Mouse (Mus musculus) thymus, postnatal 0 days (tissue): ENCODE data around the gene Tas2r137. TPM values are rescaled to one million over a fixed set of nuclear protein-coding genes. Genes with fewer than 3 reads are reported as not detected.

Experiments used
- DNase-seq: peaks from one replicate; pipeline ENCODE4 v3.0.0-alpha.2; 2015; ENCODE audit warnings: low spot score
- polyA plus RNA-seq: library from polyadenylated mRNA; unstranded; fragments of >200 nt; fragmentation: Nextera tagmentation; extraction: Ambion mirVana; gene quantifications from 2 replicates; pipeline ENCODE4 v1.2.1, GENCODE M21; 2015

Tas2r137 gene
- not detected in 2 replicates for polyA plus RNA-seq

DNA sequence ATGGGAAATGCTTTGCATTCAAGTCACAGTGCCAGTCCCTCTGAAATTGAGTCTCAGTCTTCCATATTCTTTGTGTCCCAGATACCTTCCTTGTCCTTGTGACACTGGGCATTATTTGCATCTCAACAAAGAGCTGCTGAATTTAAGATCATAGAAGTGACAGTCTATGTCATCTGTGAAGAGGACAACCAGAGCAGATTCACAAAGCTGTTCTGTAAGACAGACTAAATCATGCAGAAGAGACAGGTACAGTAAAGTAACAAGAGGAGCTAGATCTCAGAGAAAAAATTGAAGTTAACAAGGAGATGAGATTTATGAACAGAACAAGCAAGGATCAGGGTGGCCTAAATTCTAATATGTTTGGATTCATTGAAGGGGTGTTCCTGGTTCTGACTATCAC, at the start of gene Tas2r137:
Gene Tas2r137 (plus strand): TSS at position 301 of the 400 bp plus-strand sequence.
- no peak for DNase-seq

DNA sequence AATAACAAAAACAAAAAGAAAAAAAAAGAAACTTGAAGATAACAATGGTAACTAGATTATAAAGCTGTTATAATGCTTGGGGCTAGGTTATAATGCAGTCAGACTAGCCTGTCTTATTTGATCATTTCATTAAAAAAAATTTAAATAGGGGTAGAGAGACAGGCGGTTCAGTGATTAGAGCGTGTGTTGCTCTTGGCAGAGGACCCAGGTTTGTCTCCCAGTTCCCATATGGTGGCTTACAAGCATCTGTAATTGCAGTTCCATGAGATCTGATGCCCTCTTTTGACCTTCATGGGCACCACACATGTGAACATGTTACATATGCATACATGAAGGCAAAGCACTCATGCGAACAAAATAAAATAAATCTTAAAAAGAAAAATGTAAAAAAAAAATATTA, 49.8 kb upstream of the Tas2r137 start:
- DNase-seq, result no peak

GRCm38 (mm10) chr6:40441755-40442154, 49.3 kb upstream of the Tas2r137 start:
- DNase-seq, result no peak

DNA sequence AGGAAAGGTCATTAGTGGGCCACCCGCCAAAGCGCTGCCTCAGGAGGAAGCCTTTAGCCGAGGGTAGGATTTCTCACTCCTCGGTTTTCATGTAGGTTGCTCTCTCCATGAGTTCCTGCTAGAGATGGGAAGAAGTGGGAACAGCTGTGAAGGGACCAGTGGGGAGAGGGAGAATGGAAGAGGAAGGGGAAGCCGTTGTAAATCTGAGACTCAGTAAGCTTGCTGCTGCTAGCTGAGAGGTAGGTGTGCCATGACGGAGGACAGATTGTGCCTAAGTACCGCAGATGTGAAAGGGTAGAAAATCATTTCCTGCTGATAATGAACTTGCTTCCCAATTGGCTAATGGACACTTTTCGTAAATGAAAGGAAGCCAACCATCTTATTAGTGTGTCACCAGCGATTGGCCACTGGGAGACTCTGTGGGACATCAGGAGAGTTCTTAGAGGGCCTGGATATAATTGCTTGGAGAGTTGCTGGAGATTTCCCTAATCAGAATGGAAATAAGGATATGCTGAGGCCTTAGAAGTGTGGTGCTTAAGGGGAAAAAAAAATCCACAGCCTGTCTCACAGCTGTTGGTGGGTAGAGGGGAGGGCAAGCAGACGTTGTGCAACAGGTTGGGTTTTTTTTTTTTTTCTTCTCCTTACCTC, 47.6 kb upstream of the Tas2r137 start:
- DNase-seq, result no peak

DNA sequence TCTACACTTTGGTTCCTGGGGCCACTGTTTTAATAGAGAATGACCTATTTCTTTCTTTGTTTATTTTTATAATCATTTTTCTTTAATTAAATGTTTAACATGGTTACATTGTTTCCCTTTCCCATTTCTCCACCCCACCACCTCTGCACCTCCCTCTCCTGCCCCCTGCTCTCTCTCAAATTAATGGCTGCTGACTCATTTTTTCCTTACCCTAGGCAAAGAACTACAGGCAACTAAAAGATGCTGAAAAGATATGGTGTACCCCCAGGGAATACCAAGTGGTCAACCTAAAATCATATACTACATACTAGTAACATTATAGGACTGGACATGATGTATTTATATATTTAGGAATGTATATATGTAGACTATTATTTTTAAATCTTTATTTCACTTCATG, 42.4 kb upstream of the Tas2r137 start:
- no peak for DNase-seq

- DNase-seq, result peak; percentile 46
Observed at GRCm38 (mm10) chr6:40454436-40455041, 36.5 kb upstream of the Tas2r137 start.

GRCm38 (mm10) chr6:40465710-40466109, 25.3 kb upstream of the Tas2r137 start:
- peak; percentile 14 for DNase-seq

GRCm38 (mm10) chr6:40470916-40471719, 19.9 kb upstream of the Tas2r137 start, which contains the start of gene Ssbp1:
Gene Ssbp1 (plus strand): TSS chr6:40471352.
- peak; percentile 97 for DNase-seq

DNA sequence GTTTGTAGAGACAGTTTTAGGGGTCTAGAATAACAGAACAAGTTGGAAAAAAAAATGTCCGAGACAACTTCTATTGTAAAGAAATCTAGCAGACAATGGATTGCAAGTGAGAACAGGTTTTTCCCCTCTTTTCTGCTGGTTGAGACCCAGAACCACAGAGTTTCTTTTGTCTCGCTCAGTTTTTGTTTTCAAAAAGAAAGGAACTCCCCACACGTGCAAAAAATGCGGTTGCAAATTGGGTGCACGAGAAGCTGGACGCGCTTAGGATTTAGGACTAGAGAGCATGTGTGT, 19.4 kb upstream of the Tas2r137 start:
- DNase-seq, result no peak

DNA sequence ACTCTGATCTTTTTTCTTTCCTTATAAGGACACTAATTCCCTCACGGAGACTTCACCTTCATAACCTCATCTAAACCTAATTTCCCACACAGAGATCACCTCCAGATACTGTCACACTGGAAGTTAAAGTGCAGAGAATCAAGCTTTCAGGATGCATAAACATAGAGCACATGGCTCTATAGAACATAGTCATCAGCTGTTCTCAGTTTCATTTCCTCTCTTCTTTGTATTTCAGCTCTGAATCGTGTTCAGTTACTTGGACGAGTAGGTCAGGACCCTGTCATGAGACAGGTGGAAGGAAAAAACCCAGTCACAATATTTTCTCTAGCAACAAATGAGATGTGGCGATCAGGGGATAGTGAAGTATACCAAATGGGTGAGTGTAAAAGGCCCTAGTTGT, 14.9 kb upstream of the Tas2r137 start:
- DNase-seq, result no peak

- no peak for DNase-seq
Observed at GRCm38 (mm10) chr6:40479705-40480104, 11.3 kb upstream of the Tas2r137 start.

DNA sequence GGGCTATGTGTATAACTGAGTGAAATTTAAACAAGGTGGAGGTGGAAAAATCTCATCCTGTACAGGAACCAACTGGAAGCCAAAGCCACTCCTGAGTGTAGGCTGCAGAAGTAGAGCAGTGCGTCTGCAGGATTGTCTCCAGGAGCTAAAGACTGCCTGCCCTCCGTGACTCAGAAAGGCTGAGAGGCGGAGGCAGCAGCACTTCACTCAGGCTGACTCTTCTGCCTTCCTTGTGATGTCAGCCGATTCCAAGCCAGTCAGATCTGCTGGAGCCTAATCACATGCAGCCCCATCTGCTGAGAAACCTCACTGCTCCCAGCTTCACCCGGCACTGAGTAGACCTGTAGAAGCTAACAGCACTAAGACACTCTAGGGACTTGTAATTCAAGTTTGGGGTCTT, 8.7 kb upstream of the Tas2r137 start:
- no peak for DNase-seq

DNA sequence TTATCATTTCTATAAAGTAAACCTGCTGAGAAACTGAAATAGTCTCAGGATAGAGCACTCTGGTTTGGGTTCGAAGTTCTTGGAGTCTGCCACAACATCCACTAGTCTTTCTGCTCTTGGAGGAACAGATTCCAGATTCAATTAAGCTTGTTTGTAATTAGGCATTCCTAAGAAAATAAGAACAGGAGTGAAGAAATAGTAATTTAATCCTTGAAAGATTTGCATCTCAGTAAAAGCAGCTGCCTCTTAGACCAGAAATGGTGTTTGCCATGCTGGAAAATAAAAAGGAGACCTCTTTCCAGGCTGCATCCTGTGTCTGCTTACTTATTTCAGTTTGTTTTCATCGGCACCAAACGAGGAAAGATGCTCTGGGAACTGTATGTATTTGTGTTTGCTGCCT, 2.2 kb downstream of the Tas2r137 start, which contains the start of gene Tas2r108:
Gene Tas2r108 (plus strand): TSS at position 301 of the 400 bp plus-strand sequence.
- no peak for DNase-seq

GRCm38 (mm10) chr6:40519408-40519807, 28.4 kb downstream of the Tas2r137 start, which contains the start of gene Prss37:
Gene Prss37 (minus strand): TSS chr6:40519508.
- no peak for DNase-seq

Other genes starting within 250 kb of the Tas2r137 start
- 41.5 and 45.2 TPM in 2 replicates for gene Agk, start 166.1 kb upstream of the Tas2r137 start, polyA plus RNA-seq
- 16.0 and 17.6 TPM in 2 replicates for gene E330009J07Rik, start 55.1 kb upstream of the Tas2r137 start, polyA plus RNA-seq
- 0.31 and 0.35 TPM in 2 replicates for gene Wee2, start 52.1 kb upstream of the Tas2r137 start, polyA plus RNA-seq
- gene Ssbp1, start 19.9 kb upstream of the Tas2r137 start, polyA plus RNA-seq, result 190 and 207 TPM in 2 replicates
- gene Tas2r108, start 2.3 kb downstream of the Tas2r137 start, polyA plus RNA-seq, result 0.13 and 0.17 TPM in 2 replicates
- gene Prss37, start 28.3 kb downstream of the Tas2r137 start, polyA plus RNA-seq, result 0.15 TPM in 1 of 2 replicates, not detected in the other
- gene Olfr461, start 63.8 kb downstream of the Tas2r137 start, polyA plus RNA-seq, result 0.22 TPM in 1 of 2 replicates, not detected in the other
- not detected in 2 replicates for gene Olfr460, start 78.3 kb downstream of the Tas2r137 start, polyA plus RNA-seq
- gene Clec5a, start 94.6 kb downstream of the Tas2r137 start, polyA plus RNA-seq, result 1.1 and 1.2 TPM in 2 replicates
- 0.13 TPM in 1 of 2 replicates, not detected in the other for gene Tas2r138, start 122.1 kb downstream of the Tas2r137 start, polyA plus RNA-seq
- 1.1 and 1.2 TPM in 2 replicates for gene Mgam, start 137.6 kb downstream of the Tas2r137 start, polyA plus RNA-seq